Mouse (Mus musculus) ES-E14 (cell line): ENCODE measurements around the gene Zfp36l1. TPM values are rescaled to one million over a fixed set of nuclear protein-coding genes. Genes with fewer than 3 reads are reported as not detected.

ENCODE experiments used
- DNase-seq: peaks from one replicate; pipeline ENCODE4 v3.0.0-alpha.2; 2013; ENCODE audit warnings: low read depth, low spot score
- H3K27ac ChIP-seq: 2 replicates; pipeline ENCODE4 v1.5.1; 2012; ENCODE audit warnings: low read depth, mild to moderate bottlenecking, low read length, moderate library complexity, mixed read lengths; ENCODE audit not compliant: poor library complexity, insufficient read depth, severe bottlenecking
- H3K36me3 ChIP-seq: 2 replicates; pipeline ENCODE4 v1.6.1; 2012; ENCODE audit warnings: mild to moderate bottlenecking, low read length, moderate library complexity, mixed read lengths; ENCODE audit not compliant: control insufficient read depth, poor library complexity, insufficient read depth, severe bottlenecking
- H3K4me1 ChIP-seq, 2 experiments: fragments of 150-350 bp in 1 of 2; sonication (generic) in 1 of 2; 2 replicates each; pipeline ENCODE4 v1.6.1; 2012; ENCODE audit warnings: low read length in 2 of 2, mild to moderate bottlenecking in 1 of 2, mixed read lengths in 1 of 2; ENCODE audit not compliant: control insufficient read depth in 2 of 2, insufficient read depth in 2 of 2, poor library complexity in 1 of 2
- H3K4me3 ChIP-seq, 2 experiments: fragments of 150-350 bp in 1 of 2; sonication (generic) in 1 of 2; 2 replicates each; pipeline ENCODE4 v1.5.1; 2012; ENCODE audit warnings: low read length in 2 of 2, low read depth in 1 of 2, mild to moderate bottlenecking in 1 of 2, mixed read lengths in 1 of 2; ENCODE audit not compliant: insufficient read depth in 1 of 2, poor library complexity in 1 of 2, severe bottlenecking in 1 of 2
- H3K9ac ChIP-seq: 2 replicates; pipeline ENCODE4 v1.6.1; 2012; ENCODE audit warnings: low read depth, mild to moderate bottlenecking, low read length, mixed read lengths; ENCODE audit not compliant: poor library complexity, insufficient read depth, severe bottlenecking
- H3K9me3 ChIP-seq: fragments of 150-350 bp; sonication (generic); 2 replicates; pipeline ENCODE4 v1.6.1; 2012; ENCODE audit warnings: low read depth, mild to moderate bottlenecking, low read length; ENCODE audit not compliant: control insufficient read depth, insufficient read depth
- CHD2 ChIP-seq: IDR thresholded peaks from 2 replicates; pipeline ENCODE4 v1.6.1; 2014; ENCODE audit warnings: mild to moderate bottlenecking, low read depth, low read length, inconsistent platforms
- HCFC1 ChIP-seq: IDR thresholded peaks from 2 replicates; pipeline ENCODE4 v1.6.1; 2012; ENCODE audit warnings: low read length, inconsistent platforms, borderline replicate concordance; ENCODE audit not compliant: insufficient read depth
- MAFK ChIP-seq: IDR thresholded peaks from 2 replicates; pipeline ENCODE4 v1.6.1; 2014; ENCODE audit warnings: mild to moderate bottlenecking, low read depth, low read length, inconsistent platforms; ENCODE audit not compliant: insufficient read depth
- ZC3H11A ChIP-seq: IDR thresholded peaks from 2 replicates; pipeline ENCODE4 v1.6.1; 2012; ENCODE audit warnings: low read depth, mild to moderate bottlenecking, inconsistent platforms, low read length, borderline replicate concordance
- ZNF384 ChIP-seq: IDR thresholded peaks from 2 replicates; pipeline ENCODE4 v1.6.1; 2012; ENCODE audit warnings: low read depth, low read length, inconsistent platforms
- in situ Hi-C, 2 experiments: fragments of 600-800 bp; cut with MboI; formaldehyde crosslinking; loops; one replicate each; pipeline ENCODE4 v1.15.1; 2025; ENCODE audit warnings: low sequenced_read_pairs in 2 of 2, inconsistent platforms in 1 of 2; ENCODE audit not compliant: unreplicated experiment in 2 of 2
- total RNA-seq: library from RNA; depleted of rRNA; stranded (reverse); fragments of 300-350 nt; gene quantifications from 2 replicates; pipeline ENCODE4 v1.2.3, GENCODE M21; 2012

Gene Zfp36l1
- total RNA-seq, 1 experiment, result 19.8 TPM

DNA sequence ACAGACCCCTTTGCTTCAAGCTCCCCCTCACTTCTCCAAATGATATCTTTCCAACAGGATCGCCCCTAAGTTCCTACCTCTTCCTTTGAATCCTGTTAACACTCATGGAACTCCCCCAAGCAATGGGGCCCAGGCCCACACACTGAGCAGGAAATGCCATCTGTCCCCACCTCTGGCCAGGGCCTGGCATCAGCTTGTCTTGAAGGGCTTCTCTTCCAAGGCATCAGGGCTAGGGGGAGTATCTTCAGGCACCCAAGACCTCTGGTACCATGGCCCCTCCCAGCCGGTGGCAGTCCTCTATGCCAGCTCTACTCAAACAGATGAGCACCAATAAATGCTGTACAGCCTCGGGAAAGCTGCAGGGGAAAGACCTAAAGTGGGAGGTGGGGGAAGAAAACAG, 11.9 kb upstream of the Zfp36l1 start:
- TF ChIP-seq HCFC1 (no peak), ZNF384 (no peak), CHD2 (no peak)
- no peak for DNase-seq
- in situ Hi-C loops, result loop anchor here in 1 of 2 experiments (25.0 kb wide), 2 partner anchors 512 to 762 kb away; no protein-coding TSS in a partner anchor
- Histone ChIP-seq H3K4me1 (peaks cover 3 to 26% of the 10 kb centered on the region in 2 experiments), H3K27ac (no peak overlapping the region), H3K36me3 (peaks cover 10% of the 10 kb centered on the region; the same call in 1 of the 2 replicates), H3K9ac (no peak overlapping the region), H3K9me3 (no peaks in the 10 kb centered on the region), H3K4me3 (no peak overlapping the region)

GRCm38 (mm10) chr12:80124211-80124610, 11.4 kb upstream of the Zfp36l1 start:
- Histone ChIP-seq H3K9ac (no peak overlapping the region), H3K4me1 (peaks cover 3 to 23% of the 10 kb centered on the region in 2 experiments), H3K9me3 (no peaks in the 10 kb centered on the region), H3K27ac (no peak overlapping the region), H3K36me3 (peaks cover 10% of the 10 kb centered on the region; the same call in 1 of the 2 replicates), H3K4me3 (no peak overlapping the region)
- no peak for TF ChIP-seq HCFC1
- TF ChIP-seq MAFK, result no peak
- TF ChIP-seq CHD2, result no peak
- no peak for TF ChIP-seq ZC3H11A
- no peak for TF ChIP-seq ZNF384
- DNase-seq, result no peak
- in situ Hi-C loops, result no loop called here

- H3K27ac ChIP-seq, result no peak overlapping the region
- no peak for DNase-seq
- in situ Hi-C loops, result no loop called here
- no peak for TF ChIP-seq HCFC1
- no peaks in the 10 kb centered on the region for H3K9me3 ChIP-seq
- H3K4me1 ChIP-seq, result peaks cover 3 to 23% of the 10 kb centered on the region in 2 experiments
- no peak overlapping the region for H3K9ac ChIP-seq
- H3K4me3 ChIP-seq, result no peak overlapping the region
- peaks cover 10% of the 10 kb centered on the region; the same call in 1 of the 2 replicates for H3K36me3 ChIP-seq
Observed at GRCm38 (mm10) chr12:80123227-80123803, 10.5 kb upstream of the Zfp36l1 start.

- Histone ChIP-seq H3K36me3 (peaks cover 10% of the 10 kb centered on the region; the same call in 1 of the 2 replicates), H3K9ac (no peak overlapping the region), H3K4me1 (peaks cover 5 to 26% of the 10 kb centered on the region in 2 experiments), H3K9me3 (no peaks in the 10 kb centered on the region), H3K4me3 (no peak overlapping the region), H3K27ac (no peak overlapping the region)
- in situ Hi-C loops, result no loop called here
- no peak for DNase-seq
- no peak for TF ChIP-seq ZNF384
- no peak for TF ChIP-seq ZC3H11A
- TF ChIP-seq CHD2, result no peak
- no peak for TF ChIP-seq MAFK
- no peak for TF ChIP-seq HCFC1
Observed at GRCm38 (mm10) chr12:80121438-80121837, 8.6 kb upstream of the Zfp36l1 start.

GRCm38 (mm10) chr12:80118588-80118987, 5.8 kb upstream of the Zfp36l1 start:
- H3K9ac ChIP-seq, result no peak overlapping the region
- H3K4me3 ChIP-seq, result no peak overlapping the region
- peaks cover 2 to 14% of the 10 kb centered on the region in 2 experiments; a peak in 2 of 4 replicates for H3K4me1 ChIP-seq
- H3K27ac ChIP-seq, result no peak overlapping the region
- no peaks in the 10 kb centered on the region for H3K9me3 ChIP-seq
- in situ Hi-C loops, result no loop called here
- no peak for TF ChIP-seq ZC3H11A
- no peak for TF ChIP-seq CHD2
- TF ChIP-seq MAFK, result no peak
- TF ChIP-seq ZNF384, result no peak
- TF ChIP-seq HCFC1, result no peak
- no peak for DNase-seq
- peaks cover 7% of the 10 kb centered on the region; the same call in 1 of the 2 replicates for H3K36me3 ChIP-seq
